Mouse (Mus musculus): ENCODE results near the gene Alox15.

DNA sequence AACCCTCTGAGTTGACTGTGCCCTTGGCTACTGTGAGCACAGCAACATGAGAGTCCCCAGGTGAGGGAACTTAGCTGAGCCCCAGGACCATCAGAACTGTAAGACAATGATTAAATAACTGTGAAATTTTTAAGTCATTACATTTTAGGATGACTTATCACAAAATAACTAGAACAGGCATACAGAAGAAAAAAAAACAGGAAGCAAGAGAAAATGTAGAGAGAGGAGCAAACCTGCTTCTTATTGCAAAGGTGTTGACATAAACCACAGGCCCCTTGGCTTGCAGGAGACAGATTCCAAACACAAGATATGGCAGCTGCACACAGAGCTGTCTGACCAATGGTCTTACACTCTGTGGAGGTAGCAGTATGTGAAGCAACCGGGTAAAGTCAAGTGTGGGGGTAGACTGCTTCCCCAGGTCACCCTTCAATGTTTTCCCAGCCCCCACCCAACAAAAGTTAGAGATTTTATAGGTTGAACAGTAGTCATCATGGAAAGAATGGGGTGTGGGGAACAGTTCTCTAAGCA lies 28.7 kb upstream of the Alox15 start:
- no peak for TF ChIP-seq RAD21 (IDR thresholded peaks at IDR 0.05; ENCODE audit: low read depth, low read length)
- no peak for TF ChIP-seq CTCF (conservative IDR thresholded peaks at IDR 0.05 in 1 of 2, IDR thresholded peaks at IDR 0.05 in 1 of 2; ENCODE audit: low read depth in 2 of 2, low read length in 2 of 2)
- no peak for TF ChIP-seq HCFC1 (IDR thresholded peaks at IDR 0.05; ENCODE audit: low read depth, low read length)
- no peak for TF ChIP-seq EP300 (IDR thresholded peaks at IDR 0.05; ENCODE audit: low read length)
- no peak for TF ChIP-seq CHD1 (IDR thresholded peaks at IDR 0.05; ENCODE audit: low read depth, low read length)
- TF ChIP-seq ZNF384 (IDR thresholded peaks at IDR 0.05; ENCODE audit: low read depth, low read length) = no peak
- TF ChIP-seq CHD2 (IDR thresholded peaks at IDR 0.05; ENCODE audit: low read length) = no peak

Data from CH12.LX (cell line).